Mouse (Mus musculus) stomach, embryonic 15.5 days (tissue): ENCODE results near the gene Ppp1cc. TPM values are rescaled to one million over a fixed set of nuclear protein-coding genes. Genes with fewer than 3 reads are reported as not detected.

Experiments
- ATAC-seq: fragments of 200-750 bp; cut with Nextera tagmentation; 2 replicates; pipeline ENCODE4 v1.8.0; 2017; ENCODE audit warnings: low read depth, moderate number of reproducible peaks, moderate TSS enrichment; ENCODE audit not compliant: insufficient read depth, low FRiP score
- H3K27ac ChIP-seq: fragments of 300-500 bp; sonication (generic); 2 replicates; pipeline ENCODE4 v1.5.1; 2015; ENCODE audit warnings: mild to moderate bottlenecking, inconsistent platforms
- H3K27me3 ChIP-seq: fragments of 300-500 bp; sonication (generic); replicated peaks from 2 replicates; pipeline ENCODE4 v1.6.1; 2015; ENCODE audit warnings: inconsistent platforms
- H3K36me3 ChIP-seq: fragments of 300-500 bp; sonication (generic); 2 replicates; pipeline ENCODE4 v1.6.1; 2015; ENCODE audit warnings: inconsistent platforms
- H3K4me1 ChIP-seq: fragments of 300-500 bp; sonication (generic); 2 replicates; pipeline ENCODE4 v1.6.1; 2015; ENCODE audit warnings: inconsistent platforms
- H3K4me2 ChIP-seq: fragments of 300-500 bp; sonication (generic); 2 replicates; pipeline ENCODE4 v1.6.1; 2015; ENCODE audit warnings: mild to moderate bottlenecking, inconsistent platforms
- H3K4me3 ChIP-seq: fragments of 300-500 bp; sonication (generic); replicated peaks from 2 replicates; pipeline ENCODE4 v1.5.1; 2015; ENCODE audit warnings: inconsistent platforms
- H3K9ac ChIP-seq: fragments of 300-500 bp; sonication (generic); 2 replicates; pipeline ENCODE4 v1.6.1; 2015; ENCODE audit warnings: inconsistent platforms
- H3K9me3 ChIP-seq: fragments of 300-500 bp; sonication (generic); 2 replicates; pipeline ENCODE4 v1.6.1; 2016; ENCODE audit warnings: inconsistent platforms
- WGBS: fragments of 180-500 bp; shearing (Covaris S2); methylation state at CpG from one replicate; pipeline ENCODE4 v1.1.7; 2015; 5-methylcytosine and 5-hydroxymethylcytosine counted together
- polyA plus RNA-seq: library from polyadenylated mRNA; unstranded; fragments of >200 nt; fragmentation: Nextera tagmentation; extraction: Ambion mirVana; gene quantifications from 2 replicates; pipeline ENCODE4 v1.2.1, GENCODE M21; 2015

Gene Ppp1cc
- polyA plus RNA-seq, 1 experiment from 2014 or later, result 224 TPM

GRCm38 (mm10) chr5:122156486-122156885 is 1.6 kb upstream of the Ppp1cc start:
- WGBS, result 45% methylated on average over 2 of the region's 2 CpGs
- Histone ChIP-seq H3K4me2 (no peak overlapping the region), H3K36me3 (no peaks in the 10 kb centered on the region), H3K9ac (no peak overlapping the region), H3K4me3 (no peak overlapping the region), H3K27ac (no peak overlapping the region), H3K9me3 (no peaks in the 10 kb centered on the region), H3K27me3 (no peaks in the 10 kb centered on the region), H3K4me1 (peaks cover 32% of the 10 kb centered on the region)
- no peak for ATAC-seq

- H3K36me3 ChIP-seq, result 0 out of 2 replicates have a peak, but pooled peaks cover 6% of the 10 kb centered on the region
- peak overlapping the region; percentile 68 for H3K4me3 ChIP-seq
- WGBS, result 1% methylated on average over 42 of the region's 42 CpGs
- H3K9me3 ChIP-seq, result no peaks in the 10 kb centered on the region
- H3K4me2 ChIP-seq, result peak overlapping the region; percentile 77
- H3K9ac ChIP-seq, result peak overlapping the region; percentile 87
- peak overlapping the region; percentile 76 for H3K27ac ChIP-seq
- H3K4me1 ChIP-seq, result peaks cover 52% of the 10 kb centered on the region
- no peak for ATAC-seq
- H3K27me3 ChIP-seq, result no peaks in the 10 kb centered on the region
Observed at GRCm38 (mm10) chr5:122158557-122159515, 758 bp downstream of the Ppp1cc start.

- ATAC-seq, result no peak
- Histone ChIP-seq H3K4me2 (no peak overlapping the region), H3K27ac (no peak overlapping the region), H3K36me3 (peaks cover 20% of the 10 kb centered on the region), H3K9ac (no peak overlapping the region), H3K4me3 (no peak overlapping the region), H3K9me3 (no peaks in the 10 kb centered on the region), H3K4me1 (peaks cover 52% of the 10 kb centered on the region), H3K27me3 (no peaks in the 10 kb centered on the region)
- WGBS, result 50% methylated on average over 6 of the region's 6 CpGs
Observed at GRCm38 (mm10) chr5:122163194-122163593, 5.1 kb downstream of the Ppp1cc start.

- WGBS, result 54% methylated on average over 3 of the region's 3 CpGs
- Histone ChIP-seq H3K27me3 (no peaks in the 10 kb centered on the region), H3K4me3 (no peak overlapping the region), H3K4me1 (peaks cover 52% of the 10 kb centered on the region), H3K9me3 (no peaks in the 10 kb centered on the region), H3K4me2 (no peak overlapping the region), H3K36me3 (peaks cover 26% of the 10 kb centered on the region), H3K9ac (no peak overlapping the region), H3K27ac (no peak overlapping the region)
- ATAC-seq, result no peak
Observed at GRCm38 (mm10) chr5:122164011-122164410, 5.9 kb downstream of the Ppp1cc start.

- H3K36me3 ChIP-seq, result peaks cover 34% of the 10 kb centered on the region
- H3K9ac ChIP-seq, result no peak overlapping the region
- ATAC-seq, result no peak
- H3K27me3 ChIP-seq, result no peaks in the 10 kb centered on the region
- no peak overlapping the region for H3K27ac ChIP-seq
- no peak overlapping the region for H3K4me2 ChIP-seq
- no peaks in the 10 kb centered on the region for H3K9me3 ChIP-seq
- H3K4me3 ChIP-seq, result no peak overlapping the region
- WGBS, result 57% methylated on average over 6 of the region's 6 CpGs
- H3K4me1 ChIP-seq, result peaks cover 44% of the 10 kb centered on the region
Observed at GRCm38 (mm10) chr5:122165233-122165915, 7.3 kb downstream of the Ppp1cc start.

- Histone ChIP-seq H3K36me3 (peaks cover 44% of the 10 kb centered on the region), H3K27me3 (no peaks in the 10 kb centered on the region), H3K4me2 (no peak overlapping the region), H3K9me3 (no peaks in the 10 kb centered on the region), H3K4me1 (peaks cover 32% of the 10 kb centered on the region), H3K4me3 (no peak overlapping the region), H3K27ac (no peak overlapping the region), H3K9ac (no peak overlapping the region)
- 62% methylated on average over 8 of the region's 8 CpGs for WGBS
- no peak for ATAC-seq
Observed at GRCm38 (mm10) chr5:122166636-122167161, 8.6 kb downstream of the Ppp1cc start.

GRCm38 (mm10) chr5:122168344-122169069 is 10.4 kb downstream of the Ppp1cc start:
- Histone ChIP-seq H3K4me2 (no peak overlapping the region), H3K9ac (no peak overlapping the region), H3K4me1 (peaks cover 18% of the 10 kb centered on the region), H3K27ac (no peak overlapping the region), H3K36me3 (peaks cover 53% of the 10 kb centered on the region), H3K9me3 (no peaks in the 10 kb centered on the region), H3K4me3 (no peak overlapping the region), H3K27me3 (no peaks in the 10 kb centered on the region)
- 88% methylated on average over 14 of the region's 14 CpGs for WGBS
- ATAC-seq, result no peak

- H3K4me1 ChIP-seq, result 0 out of 2 replicates have a peak, but pooled peaks cover 5% of the 10 kb centered on the region
- H3K4me2 ChIP-seq, result no peak overlapping the region
- 92% methylated on average over 8 of the region's 8 CpGs for WGBS
- H3K27me3 ChIP-seq, result no peaks in the 10 kb centered on the region
- H3K36me3 ChIP-seq, result peaks cover 51% of the 10 kb centered on the region
- no peak for ATAC-seq
- no peak overlapping the region for H3K27ac ChIP-seq
- H3K9me3 ChIP-seq, result no peaks in the 10 kb centered on the region
- H3K9ac ChIP-seq, result no peak overlapping the region
- no peak overlapping the region for H3K4me3 ChIP-seq
Observed at GRCm38 (mm10) chr5:122171058-122171457, 13.0 kb downstream of the Ppp1cc start.

GRCm38 (mm10) chr5:122175402-122175801 is 17.3 kb downstream of the Ppp1cc start:
- 37% methylated on average over 2 of the region's 2 CpGs for WGBS
- Histone ChIP-seq H3K9me3 (no peaks in the 10 kb centered on the region), H3K27me3 (no peaks in the 10 kb centered on the region), H3K4me2 (no peak overlapping the region), H3K4me3 (no peak overlapping the region), H3K9ac (no peak overlapping the region), H3K4me1 (no peaks in the 10 kb centered on the region), H3K36me3 (peaks cover 39% of the 10 kb centered on the region), H3K27ac (no peak overlapping the region)
- ATAC-seq, result no peak

GRCm38 (mm10) chr5:122175961-122176360 is 17.9 kb downstream of the Ppp1cc start:
- no peak for ATAC-seq
- H3K36me3 ChIP-seq, result peaks cover 36% of the 10 kb centered on the region

GRCm38 (mm10) chr5:122176398-122176797 is 18.3 kb downstream of the Ppp1cc start:
- Histone ChIP-seq H3K9me3 (no peaks in the 10 kb centered on the region), H3K27ac (no peak overlapping the region), H3K4me3 (no peak overlapping the region), H3K27me3 (no peaks in the 10 kb centered on the region), H3K4me1 (no peaks in the 10 kb centered on the region), H3K4me2 (no peak overlapping the region), H3K36me3 (peaks cover 31% of the 10 kb centered on the region), H3K9ac (no peak overlapping the region)
- ATAC-seq, result 0 out of 2 replicates have a peak, but pooled peaks have one; percentile 34
- WGBS, result 25% methylated on average over 1 of the region's 1 CpGs

More at GRCm38 (mm10) chr5:122175961-122176360, 17.9 kb downstream of the Ppp1cc start:
- Histone ChIP-seq H3K4me2 (no peak overlapping the region), H3K9me3 (no peaks in the 10 kb centered on the region), H3K27me3 (no peaks in the 10 kb centered on the region), H3K27ac (no peak overlapping the region), H3K4me3 (no peak overlapping the region), H3K4me1 (no peaks in the 10 kb centered on the region), H3K9ac (no peak overlapping the region)
- 85% methylated on average over 7 of the region's 7 CpGs for WGBS
